Mouse (Mus musculus) adrenal gland, postnatal 10 days (tissue): ENCODE measurements around the gene Wdr35. TPM values are rescaled to one million over a fixed set of nuclear protein-coding genes. Genes with fewer than 3 reads are reported as not detected.
A peak's percentile ranks its signal among the peaks of the same experiment; 100 is the strongest.

ENCODE experiments used
- DNase-seq: peaks from one replicate; pipeline ENCODE4 v3.0.0; 2021; ENCODE audit warnings: mixed read lengths
- long read RNA-seq, 2 experiments: library from polyadenylated mRNA; stranded (forward); transcript quantifications; one replicate each; pipeline ENCODE4 v2.0.0; 2021
- total RNA-seq, 2 experiments: library from RNA; stranded (reverse); gene quantifications; 2 replicates each; pipeline ENCODE4 v1.2.3; 2021

Wdr35 gene
- total RNA-seq, result 10 to 100 TPM; 12.4 to 15.4 TPM
- long read RNA-seq, experiment 1, full-length matches to known transcripts, result 7 of 9 reads
- long read RNA-seq, experiment 1, partial matches to known transcripts, result 1 of 9 reads
- long read RNA-seq, experiment 1, other reads (novel, unspliced or antisense), result 1 of 9 reads
- long read RNA-seq, experiment 2, full-length matches to known transcripts, result 3 of 5 reads
- long read RNA-seq, experiment 2, partial matches to known transcripts, result 0 of 5 reads
- long read RNA-seq, experiment 2, other reads (novel, unspliced or antisense), result 2 of 5 reads

DNA sequence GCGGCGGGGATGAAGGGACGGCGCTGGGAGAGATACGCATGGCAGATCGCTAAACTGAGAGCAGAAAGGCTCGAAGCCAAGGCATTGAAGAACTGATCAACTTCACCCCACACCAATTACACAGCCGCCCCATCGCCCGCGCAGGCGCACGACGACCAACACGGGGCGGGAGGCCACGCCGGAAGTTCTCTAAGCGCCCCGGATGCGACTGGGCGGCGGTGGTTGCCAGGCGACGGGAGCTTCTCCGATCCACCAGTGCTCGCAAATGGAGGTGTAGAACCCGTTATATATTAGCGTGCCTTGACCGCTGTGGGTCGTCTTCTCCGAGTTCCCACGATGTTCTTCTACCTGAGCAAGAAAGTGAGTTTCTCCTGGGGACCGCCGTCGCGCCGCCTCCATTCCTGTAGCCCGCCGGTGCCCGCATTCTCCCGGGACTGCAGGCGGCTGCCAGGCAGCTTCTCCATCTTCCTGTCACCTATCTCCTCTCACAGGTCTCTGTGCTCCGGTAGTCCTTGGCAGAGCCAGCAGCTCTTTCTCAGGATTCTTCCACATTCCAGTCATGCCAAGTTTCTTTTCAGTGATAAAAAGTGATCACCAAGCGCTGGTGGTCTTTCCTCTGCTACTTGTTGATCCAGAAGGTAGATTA lies at the start of gene Wdr35:
TSS of gene Wdr35 (plus strand) at position 73 of the 646 bp plus-strand sequence.
- DNase-seq, result peak; percentile 93

DNA sequence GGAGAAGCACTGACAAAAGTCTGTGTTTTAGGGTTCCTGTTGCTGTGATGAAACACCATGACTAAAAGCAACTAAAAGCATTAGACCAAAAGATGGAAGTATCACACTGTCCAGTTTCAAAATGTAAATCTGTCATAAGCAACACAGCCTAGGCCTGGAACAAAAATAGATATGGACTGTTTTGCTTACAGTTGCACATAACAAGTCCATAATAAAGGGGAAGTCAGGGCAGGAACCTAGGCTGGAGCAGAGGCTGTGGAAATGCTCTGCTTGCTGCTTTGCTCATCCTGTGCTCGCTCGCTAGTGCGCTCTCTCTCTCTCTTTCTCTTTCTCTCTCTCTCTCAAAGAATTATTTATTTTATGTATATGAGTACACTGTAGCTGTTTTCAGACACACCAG lies 46.0 kb upstream of the Wdr35 start:
- DNase-seq, result no peak

DNA sequence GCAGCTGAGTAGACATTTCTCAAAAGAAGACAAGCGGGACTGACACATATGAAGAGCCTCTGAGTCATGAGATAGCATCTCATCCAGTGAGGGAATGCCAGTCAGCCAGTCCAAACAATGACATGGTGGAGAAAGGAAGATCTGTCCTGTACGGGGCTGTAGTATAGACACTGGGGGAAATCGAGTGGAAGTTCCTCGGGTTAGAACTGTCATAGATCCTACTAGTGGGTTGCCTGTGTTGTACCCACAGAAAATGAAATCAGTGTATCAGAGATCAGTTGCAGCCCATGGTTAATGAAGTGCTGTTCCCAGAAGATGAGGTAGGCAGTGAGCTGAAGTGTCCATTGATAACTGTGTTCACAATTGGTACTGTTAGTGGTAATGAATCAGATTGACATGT lies 44.9 kb upstream of the Wdr35 start:
- no peak for DNase-seq

DNA sequence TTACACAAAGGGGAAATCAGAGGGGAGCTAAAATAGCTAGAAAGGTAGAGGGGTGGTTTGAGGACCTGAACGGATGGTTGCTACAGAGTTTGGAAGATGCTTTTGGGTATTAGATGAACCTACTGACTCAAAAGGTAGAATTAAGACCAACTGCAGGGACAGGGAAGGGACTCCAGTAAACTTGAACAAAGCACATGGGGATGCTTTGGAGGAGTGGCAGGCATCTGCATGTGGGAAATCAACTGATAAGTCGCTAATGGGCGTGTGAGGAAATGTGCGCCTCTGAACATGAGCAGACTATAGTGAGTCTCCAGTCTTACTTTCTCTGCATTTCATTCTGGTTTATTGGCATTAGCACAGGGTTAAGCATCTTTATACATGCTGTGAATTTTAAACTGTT lies 42.6 kb upstream of the Wdr35 start:
- DNase-seq, result no peak

DNA sequence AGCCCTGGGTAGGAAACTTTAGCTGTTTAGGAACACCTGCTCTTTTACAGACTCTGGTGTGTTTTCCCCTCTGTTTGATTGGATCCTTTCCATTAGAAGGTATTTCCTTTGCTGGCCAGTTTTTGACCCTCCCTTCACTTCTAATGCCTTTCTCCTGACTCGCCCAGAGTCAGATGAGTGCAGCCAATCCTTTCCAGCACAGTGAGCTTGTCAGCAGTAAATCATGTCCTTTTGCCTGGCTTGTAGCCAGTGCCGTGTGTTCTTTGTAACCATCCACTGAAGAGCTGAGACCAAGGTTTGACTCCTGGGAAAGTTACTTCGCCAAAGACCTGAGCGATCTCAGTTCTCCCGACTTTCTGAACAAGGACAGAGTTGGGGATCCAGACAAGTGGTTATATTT lies 38.3 kb upstream of the Wdr35 start:
- DNase-seq, result peak; percentile 73

DNA sequence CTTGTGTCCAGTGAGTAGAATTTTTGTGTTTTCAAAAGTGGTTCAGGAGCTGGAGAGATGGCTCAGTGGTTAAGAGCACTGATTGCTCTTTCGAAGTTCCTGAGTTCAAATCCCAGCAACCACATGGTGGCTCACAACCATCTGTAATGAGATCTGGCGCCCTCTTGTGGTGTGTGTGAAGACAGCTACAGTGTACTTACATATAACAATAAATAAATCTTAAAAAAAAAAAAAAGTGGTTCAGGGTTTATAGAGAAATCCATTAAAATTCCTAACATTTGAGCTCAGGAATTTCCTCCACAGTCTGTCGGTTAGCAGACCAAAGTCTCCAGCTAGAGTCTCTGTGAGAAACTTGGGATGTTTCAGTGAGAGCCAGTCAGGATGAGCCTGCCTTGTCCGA lies 37.5 kb upstream of the Wdr35 start:
- peak; percentile 38 for DNase-seq

DNA sequence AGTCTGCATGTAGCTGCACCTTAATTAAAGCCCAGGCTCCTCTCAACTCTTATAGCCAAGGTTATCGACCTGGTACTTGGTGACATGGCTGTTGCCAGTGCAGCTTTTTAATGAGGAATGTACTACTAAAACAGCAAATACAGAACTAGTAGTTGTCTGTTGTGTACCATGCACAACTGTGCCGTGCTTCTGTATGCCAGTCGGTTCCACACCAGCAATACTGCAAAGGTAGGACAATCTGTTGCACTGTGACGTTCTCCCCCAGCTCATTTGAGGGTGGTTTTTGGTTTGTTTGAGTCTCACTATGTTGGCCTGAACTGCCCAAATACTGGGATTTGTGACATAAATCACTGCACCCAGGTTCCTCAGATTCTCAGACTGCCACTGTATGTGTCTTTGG lies 34.2 kb upstream of the Wdr35 start:
- no peak for DNase-seq

DNA sequence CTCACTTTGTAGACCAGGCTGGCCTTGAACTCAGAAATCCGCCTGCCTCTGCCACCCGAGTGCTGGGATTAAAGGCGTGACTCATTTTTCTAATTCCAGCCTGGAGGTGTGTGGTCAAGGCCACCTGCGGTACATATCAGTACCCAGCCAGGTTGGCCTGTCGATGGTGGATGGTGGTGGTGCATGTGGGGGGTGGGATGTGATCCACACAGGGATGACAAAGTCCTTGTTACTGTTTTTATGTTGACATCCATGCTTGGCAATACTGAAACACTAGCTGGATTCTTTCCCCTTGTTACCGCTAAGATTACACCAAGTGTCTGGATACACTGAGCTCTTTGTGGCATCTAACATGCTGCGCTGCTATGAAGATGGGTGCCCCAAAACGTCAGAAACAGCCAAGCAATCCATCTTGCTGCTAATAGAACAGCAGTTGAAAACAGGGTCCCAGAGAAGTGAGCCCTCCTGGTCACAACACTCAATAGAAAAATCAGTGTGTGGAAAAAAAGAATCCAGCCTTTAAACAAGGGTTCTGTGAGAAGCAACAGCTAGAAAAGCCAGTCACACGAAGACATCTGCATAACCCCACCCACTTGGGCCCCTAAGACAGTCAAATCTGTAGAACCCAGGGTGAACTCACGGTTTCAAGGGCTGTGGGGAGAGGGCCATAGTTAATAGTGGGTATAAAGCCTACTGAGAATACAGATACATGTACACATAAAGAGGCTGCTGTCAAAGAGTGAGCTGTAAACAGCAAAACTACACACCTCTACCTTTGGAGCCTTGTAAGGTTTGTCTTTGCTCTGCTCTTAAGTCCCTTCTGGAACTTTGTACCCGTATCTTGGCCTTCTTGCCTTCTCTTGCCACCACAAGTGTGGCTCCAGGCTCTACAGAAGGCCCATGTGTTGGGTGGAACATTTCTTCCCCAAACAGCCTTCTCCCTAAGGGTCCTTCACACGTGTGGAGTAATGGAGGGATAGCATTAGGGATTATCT lies 33.4 kb upstream of the Wdr35 start:
- DNase-seq, result no peak

DNA sequence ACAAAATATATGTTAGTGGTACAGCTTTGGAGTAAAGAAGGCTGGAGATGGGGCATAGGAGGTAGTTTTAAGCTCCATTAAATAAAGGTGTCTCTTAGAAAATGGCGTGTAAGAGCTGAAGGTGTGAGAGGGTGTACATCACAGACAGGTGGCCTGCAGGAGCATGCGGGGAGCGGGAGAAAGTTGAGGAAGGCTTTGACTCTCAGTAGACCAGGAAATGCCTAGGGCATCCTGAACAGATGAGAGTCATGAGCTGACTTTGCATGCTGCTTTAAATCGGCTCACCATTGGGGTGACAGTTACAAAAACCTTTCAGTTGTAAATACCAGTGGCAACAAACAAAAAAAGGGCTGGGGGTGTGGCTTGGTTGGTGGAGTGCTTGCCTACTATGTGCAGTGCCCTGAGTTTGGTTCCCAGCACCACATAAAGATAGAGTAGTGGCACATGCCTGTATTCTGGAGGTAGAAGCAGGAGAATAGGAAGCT lies 32.5 kb upstream of the Wdr35 start:
- no peak for DNase-seq

DNA sequence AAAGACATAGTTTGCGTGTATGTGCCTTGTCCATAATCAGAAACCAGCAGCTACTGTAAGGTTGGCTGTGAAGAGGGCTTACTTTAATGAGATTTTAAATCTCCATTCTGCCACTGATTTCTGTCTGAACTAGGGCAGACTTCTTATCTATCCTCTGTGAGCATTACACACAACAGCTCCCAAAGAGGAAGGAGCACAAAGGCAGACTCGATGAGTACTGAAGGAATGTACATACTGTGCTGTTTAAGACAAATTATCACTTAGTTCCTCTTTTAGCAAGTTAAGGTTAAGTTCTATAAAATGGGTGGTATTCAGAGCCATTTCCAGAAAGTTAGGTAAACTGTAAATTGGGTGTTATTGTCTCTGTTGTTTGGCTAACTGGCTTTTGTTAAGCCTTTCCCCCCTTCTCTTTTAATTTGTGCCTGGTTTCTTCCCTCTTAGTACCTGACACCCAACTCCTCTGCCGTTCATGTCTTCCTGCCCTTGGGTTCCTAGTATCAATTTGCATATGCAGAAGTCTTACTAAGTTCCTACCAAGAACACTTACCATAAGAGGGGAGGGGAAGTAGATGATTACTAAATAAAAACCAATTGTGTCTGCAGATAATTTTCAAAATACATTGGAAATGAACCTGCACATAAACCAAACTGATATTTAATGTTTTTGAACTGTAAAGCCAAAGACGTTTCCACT lies 31.8 kb upstream of the Wdr35 start:
- DNase-seq, result no peak

DNA sequence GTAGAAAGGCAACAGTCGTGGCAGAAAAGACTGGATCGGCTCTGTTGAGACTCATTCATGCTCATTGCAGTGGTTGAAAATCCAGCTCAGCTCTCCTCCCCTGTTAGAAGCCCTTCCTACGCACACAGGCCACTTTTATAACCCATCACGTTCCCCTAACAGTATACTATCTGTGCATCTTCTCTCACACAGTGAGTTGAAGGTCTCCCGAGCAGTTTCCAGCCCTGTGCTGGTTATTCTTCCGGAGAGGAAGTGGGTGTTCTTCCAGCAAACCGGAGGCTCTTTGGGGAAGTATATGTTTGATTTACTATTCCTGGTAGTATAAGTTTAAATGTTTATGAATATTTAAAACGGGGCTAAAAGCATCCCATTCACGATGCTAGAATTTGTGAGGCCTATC lies 26.5 kb upstream of the Wdr35 start:
- DNase-seq, result no peak

DNA sequence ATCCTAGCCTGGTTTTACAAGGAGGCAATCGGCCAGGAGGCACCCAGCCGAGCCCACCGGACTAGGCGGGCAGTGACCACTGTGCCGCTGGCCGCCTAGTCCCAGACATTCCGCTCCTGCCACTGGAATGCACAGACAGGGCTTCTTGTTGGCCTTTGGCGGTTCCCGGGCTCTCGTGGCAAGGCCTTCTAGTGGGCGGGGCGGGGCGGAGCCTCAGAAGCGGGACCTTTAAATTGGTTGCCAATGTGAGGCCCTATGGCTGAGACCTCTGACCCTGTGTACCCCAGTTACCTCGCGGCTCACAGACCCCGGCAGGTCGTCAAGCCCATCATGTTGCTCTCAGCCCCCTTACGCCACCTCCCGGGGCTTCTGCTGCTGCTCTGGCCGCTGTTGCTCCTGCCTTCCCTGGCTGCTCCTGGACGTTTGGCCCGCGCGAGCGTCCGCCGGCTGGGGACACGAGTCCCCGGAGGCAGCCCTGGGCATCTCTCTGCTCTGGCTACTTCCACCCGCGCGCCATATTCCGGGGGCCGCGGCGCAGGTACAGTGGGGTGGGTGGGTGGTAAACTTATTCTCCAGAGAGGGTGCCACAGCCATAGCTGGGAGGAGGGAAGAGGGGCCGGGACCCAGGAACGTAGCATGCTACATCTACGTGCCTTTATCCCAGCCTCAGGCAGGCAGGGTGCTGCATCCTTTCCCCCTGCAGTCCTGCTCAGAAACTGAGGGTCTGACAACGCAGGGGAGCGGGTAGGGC lies 25.8 kb upstream of the Wdr35 start, which contains the start of gene Matn3:
TSS of gene Matn3 (plus strand) at position 216 of the 751 bp plus-strand sequence.
- DNase-seq, result peak; percentile 88

DNA sequence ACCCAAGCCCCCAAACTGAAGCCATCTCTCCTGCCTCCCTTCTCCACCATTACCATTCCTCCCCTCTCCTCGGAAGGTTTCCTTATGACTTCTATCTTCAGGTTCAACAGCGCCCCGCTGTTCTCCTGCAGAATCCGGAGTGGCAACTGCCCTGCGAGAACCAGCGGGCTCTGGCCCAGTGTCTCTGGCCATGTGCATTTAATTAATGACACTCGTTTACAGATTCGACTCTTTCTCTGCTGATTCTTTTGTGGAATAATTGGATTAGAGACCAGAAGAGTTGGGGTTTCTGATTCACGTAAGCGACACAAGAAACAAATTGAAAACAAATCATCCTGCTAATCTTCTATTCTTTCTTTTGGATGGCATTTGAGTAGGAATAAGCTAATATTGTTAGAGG lies 20.6 kb upstream of the Wdr35 start:
- no peak for DNase-seq

DNA sequence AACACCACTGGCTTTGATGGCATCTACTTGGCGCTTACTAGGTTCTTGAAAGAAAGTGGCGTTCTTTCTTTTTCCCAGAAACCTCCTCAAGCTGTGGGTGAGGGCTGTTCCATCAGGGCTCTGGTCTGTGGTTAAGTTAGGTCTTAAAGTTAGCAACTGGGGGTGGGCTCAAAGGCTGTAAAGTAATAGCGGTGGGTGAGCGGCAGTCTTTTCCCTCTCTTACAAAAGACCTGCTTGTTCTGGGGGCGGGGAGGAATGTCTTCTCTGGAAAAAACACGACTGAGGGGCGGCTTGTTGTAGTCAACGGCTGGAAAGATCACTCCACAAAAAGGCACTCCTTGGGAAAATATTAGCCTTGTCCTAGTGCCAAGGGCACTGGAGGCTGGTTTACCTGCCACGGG lies 19.5 kb upstream of the Wdr35 start:
- DNase-seq, result no peak

DNA sequence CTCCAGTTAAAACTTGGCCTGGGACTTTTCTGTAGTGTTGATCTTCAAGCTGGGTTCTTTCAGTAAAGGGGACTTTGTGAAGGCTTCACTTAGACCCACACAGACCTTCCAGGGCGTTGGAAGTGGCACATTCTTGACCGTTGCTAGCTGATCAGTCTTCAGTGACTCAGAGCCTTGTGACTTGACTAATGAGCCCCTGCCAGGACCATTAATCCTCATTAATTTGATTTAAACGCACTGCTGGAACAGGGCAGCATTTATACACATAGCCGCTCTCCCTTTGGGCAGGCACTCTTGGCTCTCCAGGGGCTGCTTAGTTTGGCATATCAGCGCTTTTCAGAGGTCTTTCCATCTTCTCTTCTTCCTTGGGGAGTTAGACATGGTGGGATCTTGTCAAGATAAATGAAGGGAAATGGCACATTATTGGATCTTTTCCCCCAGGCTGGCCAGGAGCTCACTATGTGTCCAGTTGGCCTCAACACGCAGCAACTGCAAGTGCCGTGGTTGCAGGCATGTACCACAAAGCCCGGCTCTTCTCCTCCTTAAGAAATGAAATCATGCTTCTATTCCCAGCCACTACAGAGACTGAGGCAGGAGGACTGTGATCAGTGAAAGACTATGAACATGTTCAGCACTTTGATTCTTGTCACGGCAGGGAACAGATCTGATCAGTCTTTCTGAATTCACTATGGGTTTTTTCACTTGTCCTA lies 11.9 kb upstream of the Wdr35 start:
- no peak for DNase-seq

DNA sequence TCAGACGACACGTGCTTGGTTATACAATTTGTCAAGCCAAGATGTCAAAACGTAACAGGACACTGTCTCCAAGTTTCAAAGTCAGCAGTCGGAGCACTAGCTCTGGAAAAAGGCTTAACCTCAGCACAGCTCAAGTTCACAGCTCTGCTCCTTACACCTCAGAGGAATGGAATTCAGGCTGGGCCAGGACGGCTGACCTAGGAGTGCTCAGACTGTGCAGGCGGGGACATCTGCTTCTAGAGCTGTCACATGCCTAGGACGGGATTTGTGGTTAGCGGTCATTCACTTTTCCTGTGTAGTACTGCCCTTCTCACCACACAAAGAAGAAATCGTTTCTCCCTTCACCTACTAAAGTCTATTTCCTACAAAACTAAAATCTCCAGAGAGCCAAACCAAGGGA lies 3.9 kb upstream of the Wdr35 start:
- peak; percentile 38 for DNase-seq

DNA sequence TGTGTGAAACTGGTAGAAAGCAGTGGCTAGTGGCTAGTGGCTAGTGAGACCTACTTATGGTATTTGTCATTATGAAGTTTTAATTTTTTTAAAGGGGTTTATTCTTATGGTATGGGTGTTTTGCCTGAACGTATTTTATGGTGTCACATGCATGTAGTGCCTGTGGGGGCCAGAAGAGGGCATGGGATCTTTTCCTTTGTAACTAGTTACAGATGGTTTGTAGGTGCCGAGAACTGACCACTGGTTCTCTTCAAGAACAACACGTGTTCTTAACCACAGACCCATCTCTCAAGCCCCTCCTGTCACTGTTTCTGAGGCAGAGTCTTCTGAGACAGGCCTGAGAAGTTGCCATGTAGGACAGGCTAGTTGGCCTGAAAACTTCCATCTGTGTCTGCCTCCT lies 1.4 kb downstream of the Wdr35 start:
- DNase-seq, result no peak

DNA sequence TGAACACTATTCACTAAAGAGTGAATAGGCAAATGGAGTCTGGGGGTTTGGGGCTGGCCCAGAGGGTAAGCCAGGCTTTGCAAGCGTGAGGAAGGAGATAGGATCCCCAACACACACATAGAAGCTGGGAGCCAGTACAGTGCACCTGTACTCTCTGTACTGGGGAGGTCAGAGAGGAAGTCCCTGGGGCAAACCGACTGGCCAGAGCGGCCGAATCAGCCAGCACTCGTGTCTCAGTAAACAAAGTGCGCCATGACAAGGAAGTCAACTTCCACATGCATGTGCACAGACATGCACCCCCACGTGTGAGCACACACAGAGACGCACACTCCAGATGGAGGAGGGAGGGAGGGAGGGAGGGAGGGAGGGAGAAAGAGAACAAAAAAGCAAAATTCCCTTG lies 19.5 kb downstream of the Wdr35 start:
- no peak for DNase-seq

DNA sequence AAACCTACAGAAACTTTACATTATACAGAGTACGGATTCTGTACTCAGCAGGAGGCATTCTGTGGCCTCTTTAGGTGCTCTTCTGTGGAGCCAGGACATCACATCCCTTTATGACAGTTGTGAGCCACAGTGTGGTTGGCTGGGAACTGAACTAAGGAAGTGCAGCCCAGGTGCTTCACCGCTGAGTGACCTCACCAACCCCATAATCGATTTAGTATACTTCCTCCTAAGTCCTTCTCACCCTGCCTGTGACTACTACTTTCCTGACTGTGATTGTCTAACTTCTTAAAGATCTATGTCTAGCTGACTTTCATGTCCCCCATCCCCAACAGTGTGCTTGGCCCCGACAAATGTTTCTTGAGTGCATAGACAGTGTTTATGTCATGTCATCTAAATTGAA lies 24.6 kb downstream of the Wdr35 start:
- DNase-seq, result no peak

DNA sequence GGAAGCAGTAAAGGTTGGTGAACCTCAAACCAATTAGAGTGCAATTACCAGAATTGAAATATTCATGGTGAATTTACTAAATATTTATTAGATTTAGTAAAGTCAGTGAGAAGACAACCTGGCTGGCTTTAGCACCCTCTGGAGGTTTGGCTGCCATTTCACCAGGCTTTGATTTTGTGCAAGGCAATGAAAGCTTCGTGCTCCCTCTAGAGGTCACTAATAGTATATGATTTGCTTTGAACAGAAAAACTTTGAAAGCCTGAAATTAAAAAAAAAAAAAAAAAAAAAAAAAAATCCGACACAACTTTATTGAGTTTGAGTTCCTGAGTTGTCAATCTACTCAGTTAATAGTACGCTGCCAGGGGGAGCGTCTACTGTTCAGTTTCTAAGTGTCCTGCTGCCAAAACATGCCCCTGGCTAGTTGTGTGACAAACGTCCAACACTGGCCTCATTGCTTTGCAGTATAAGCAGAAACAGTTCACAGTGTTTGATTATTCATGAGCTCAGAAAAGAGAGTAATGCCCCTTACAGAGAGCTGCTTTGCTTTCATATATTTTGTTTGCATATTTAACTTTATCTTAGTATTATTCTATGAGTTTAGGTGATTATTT lies 28.5 kb downstream of the Wdr35 start:
- DNase-seq, result peak; percentile 63
